Mouse (Mus musculus): ENCODE results near the gene Rplp2. TPM values are rescaled to one million over a fixed set of nuclear protein-coding genes. Genes with fewer than 3 reads are reported as not detected.

Rplp2 gene
- total RNA-seq, 2 experiments from 2014 or later, result 2,601 to 4,245 TPM

- no peak for ATAC-seq (replicated peaks; ENCODE audit: poor library complexity, severe bottlenecking)
These were observed 30.6 kb downstream of the Rplp2 start for GRCm38 (mm10) chr7:141477578-141478269.

DNA sequence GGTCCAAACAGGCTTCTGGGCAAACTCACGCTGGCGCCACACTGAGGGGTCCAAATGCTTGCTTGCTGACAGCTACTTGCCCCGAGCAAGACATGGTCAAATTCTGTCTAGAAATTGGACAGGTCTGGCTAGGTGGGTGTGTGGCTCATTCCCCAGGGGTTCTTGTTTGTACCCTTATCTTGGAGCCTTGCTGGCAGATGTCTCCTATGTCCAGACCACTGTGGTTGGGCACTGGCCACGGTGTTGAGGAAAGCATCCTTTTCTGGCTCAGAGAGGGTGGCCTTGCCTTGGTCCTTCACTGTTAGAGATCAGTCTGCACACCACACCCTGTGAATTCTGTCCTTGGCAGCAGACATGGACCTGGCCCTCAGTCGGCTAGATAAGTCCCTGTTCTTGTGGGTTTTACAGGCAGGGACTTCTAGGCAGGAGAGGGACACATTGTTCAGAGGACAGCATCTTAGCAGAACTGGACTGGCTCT is 31.1 kb downstream of the Rplp2 start:
- ATAC-seq (replicated peaks; ENCODE audit: poor library complexity, severe bottlenecking), result no peak

- ATAC-seq (replicated peaks; ENCODE audit: poor library complexity, severe bottlenecking), result peak; percentile 77
These were observed 33.8 kb downstream of the Rplp2 start for GRCm38 (mm10) chr7:141480842-141481497.

DNA sequence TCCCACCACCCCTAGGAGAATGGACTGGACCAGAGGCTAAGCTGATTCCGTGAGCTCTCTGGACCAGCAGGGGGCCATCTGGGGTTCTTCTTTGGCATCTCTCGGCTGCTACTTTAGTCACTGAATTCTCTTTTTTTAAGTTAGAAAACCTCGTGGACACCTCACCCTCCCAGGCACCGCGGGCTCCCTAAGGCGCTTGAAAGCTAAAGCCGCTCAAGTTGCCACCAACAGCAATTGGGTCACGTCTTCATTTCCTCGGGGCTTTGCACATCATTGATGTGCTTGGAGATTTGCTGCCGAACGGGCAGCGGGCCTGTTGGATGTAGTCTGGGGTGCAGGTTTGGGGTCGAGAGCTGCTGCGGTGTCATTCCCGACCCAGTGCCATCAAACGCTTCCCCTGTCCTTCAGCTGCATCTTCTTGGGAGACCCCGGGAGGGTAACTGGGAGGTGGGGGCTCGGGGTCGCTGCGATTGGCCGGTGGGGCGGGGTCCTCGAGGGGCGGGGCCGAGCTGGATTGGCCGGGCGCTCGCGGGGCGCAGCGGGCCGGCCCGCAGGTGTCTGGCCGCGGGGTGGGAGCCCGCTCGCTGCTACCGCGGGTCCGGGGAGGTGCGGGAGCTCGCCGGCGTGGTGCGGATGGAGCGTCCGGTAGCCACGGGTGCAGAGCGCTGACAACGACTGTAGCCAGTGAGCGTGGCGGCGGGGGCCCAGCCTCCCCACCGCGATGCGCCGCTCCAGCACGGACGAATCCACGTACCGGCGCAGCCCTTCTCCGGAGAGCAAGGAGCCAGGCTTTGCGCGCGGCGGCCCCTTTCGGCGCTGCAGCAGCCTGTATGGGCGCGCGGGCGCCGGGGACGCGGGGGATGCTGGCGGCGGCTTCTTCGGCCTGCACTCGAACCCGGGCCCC is 34.6 kb downstream of the Rplp2 start:
- ATAC-seq (replicated peaks; ENCODE audit: poor library complexity, severe bottlenecking), result peak; percentile 23

GRCm38 (mm10) chr7:141482531-141483024 is 35.4 kb downstream of the Rplp2 start:
- no peak for ATAC-seq (replicated peaks; ENCODE audit: poor library complexity, severe bottlenecking)

DNA sequence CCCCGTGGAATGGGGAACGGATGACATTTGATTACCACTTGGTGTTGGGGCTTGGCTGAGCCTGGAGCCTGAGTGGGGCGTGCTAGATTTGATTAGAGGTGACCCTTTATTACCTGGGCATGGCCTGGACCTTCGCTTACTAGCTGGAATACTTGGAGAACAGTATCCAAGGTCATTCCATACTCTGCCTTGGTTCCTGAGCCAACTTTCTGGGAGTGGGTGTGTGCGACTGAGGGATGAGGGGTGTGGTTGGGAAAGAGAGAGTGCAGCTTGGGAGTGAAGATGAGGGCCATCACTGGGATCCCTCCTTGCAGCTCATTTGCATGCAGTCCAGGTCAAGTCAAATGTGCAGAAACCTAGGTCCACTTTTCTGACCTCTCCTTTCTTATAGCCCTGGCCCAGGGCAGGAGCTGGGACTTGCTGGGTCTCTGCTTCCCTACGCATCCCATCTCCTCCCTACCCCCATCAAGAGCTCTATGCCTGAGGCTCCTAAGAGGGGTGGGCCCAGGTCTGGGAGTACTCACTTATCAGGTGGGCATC is 36.0 kb downstream of the Rplp2 start:
- ATAC-seq (replicated peaks; ENCODE audit: poor library complexity, severe bottlenecking), result no peak

- no peak for ATAC-seq (replicated peaks; ENCODE audit: poor library complexity, severe bottlenecking)
These were observed 37.3 kb downstream of the Rplp2 start for GRCm38 (mm10) chr7:141484186-141485120.

DNA sequence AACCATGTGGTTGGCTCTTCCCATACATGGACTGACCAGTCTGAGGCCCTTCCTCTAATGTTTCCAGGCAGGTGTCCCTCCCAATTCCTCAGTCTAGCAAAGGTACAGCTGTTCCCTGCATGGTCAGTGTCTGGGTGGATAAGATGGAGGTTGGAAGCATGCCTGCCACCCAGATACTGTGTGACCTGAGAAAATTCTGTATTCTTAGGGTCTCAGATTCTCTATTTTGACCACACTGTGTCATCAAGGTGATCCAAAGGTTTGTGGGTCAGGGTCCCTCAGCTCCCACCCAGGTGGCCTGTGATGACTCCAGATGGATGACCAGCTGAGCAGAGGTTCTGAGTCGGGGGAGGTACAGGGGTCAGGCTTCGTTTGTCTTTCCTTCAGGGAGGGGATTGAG is 38.0 kb downstream of the Rplp2 start:
- ATAC-seq (replicated peaks; ENCODE audit: poor library complexity, severe bottlenecking), result no peak

GRCm38 (mm10) chr7:141485606-141486005 is 38.4 kb downstream of the Rplp2 start:
- ATAC-seq (replicated peaks; ENCODE audit: poor library complexity, severe bottlenecking), result no peak

DNA sequence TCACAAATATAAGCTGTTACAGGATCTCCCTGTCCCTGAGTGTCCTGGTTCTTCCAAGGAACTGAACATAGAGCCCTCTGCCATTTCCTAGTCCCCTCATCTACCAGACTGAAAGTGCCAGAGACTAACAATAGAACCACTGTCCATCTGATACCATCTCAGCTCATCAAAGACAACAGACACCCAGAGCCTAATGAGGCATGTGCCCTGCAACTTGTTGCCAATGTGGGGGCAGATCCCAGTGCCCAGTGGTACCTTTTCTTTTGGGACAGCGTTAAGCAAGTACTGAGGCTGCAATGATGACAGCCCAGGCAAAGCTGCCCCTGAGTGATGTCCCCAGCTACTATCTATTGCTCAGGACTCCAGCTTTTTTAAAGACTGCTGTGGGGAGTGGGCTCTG is 39.1 kb downstream of the Rplp2 start:
- ATAC-seq (replicated peaks; ENCODE audit: poor library complexity, severe bottlenecking), result no peak

DNA sequence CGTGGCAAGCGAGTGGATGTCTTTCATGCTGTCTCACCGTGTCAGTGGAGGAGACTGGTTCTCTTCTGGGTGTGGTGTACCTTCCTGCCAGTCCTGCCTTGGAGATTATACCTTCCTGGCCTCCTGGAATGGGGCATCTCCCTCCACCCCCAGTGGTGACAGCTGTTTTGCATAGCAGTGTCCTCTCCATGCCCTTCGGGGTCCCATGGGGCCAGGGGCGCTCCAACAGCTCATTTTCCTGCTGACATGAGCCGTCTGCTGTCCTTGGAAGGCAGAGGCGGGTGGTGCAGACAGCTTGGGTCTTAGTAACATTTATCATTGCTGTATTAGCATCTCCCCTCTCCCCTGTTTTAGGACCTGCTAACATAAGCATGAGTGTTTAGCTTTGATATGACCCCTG is 40.0 kb downstream of the Rplp2 start:
- ATAC-seq (replicated peaks; ENCODE audit: poor library complexity, severe bottlenecking), result no peak

GRCm38 (mm10) chr7:141491151-141491550 is 44.0 kb downstream of the Rplp2 start:
- no peak; the same call in 1 of the 2 replicates for ATAC-seq (replicated peaks; ENCODE audit: poor library complexity, severe bottlenecking)

GRCm38 (mm10) chr7:141492738-141493137 is 45.6 kb downstream of the Rplp2 start:
- no peak for ATAC-seq (replicated peaks; ENCODE audit: poor library complexity, severe bottlenecking)

DNA sequence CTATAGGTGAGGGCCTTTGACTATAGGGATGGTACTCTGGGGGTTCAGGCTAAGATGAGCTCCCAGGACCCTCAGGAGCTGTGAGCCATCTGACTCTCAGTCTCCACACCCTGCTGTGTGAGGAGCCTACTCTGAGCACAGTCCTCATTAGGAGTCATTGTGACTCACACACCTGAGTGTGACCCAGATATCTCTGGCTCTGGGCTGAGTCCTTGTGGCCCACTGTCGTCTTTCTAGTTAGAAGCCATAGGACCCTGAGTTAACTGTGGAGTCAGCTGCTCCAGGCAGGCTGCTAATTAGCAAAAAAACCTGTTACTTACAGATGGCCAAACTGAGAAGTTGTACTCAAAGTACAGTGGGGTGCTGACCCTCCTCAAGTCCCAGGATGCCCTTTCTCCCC is 46.6 kb downstream of the Rplp2 start:
- ATAC-seq (replicated peaks; ENCODE audit: poor library complexity, severe bottlenecking), result no peak

- ATAC-seq (replicated peaks; ENCODE audit: poor library complexity, severe bottlenecking), result no peak
These were observed 48.2 kb downstream of the Rplp2 start for GRCm38 (mm10) chr7:141495379-141495778.

DNA sequence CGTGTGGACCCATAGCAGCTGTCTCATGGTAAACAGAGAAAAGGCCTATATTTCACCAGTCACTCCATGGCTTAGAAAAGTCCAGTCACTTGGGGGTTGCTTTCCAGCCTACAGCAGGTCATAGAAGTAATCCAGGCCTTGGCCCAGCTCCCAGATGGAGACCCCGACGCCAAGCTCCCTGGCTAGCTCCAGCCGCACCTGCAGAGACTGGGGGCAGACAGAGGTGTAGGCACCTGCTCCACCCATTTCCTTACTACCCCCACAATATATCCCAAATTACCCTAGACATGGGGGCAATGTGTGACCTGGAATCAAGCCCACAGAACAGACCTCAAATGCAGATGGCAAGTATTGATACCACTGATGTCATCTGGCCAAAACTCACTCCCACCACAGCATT is 48.8 kb downstream of the Rplp2 start:
- ATAC-seq (replicated peaks; ENCODE audit: poor library complexity, severe bottlenecking), result no peak

- ATAC-seq (replicated peaks; ENCODE audit: poor library complexity, severe bottlenecking), result no peak
These were observed 50.4 kb downstream of the Rplp2 start for GRCm38 (mm10) chr7:141497600-141497999.
